Mouse (Mus musculus): ENCODE measurements around the gene Rpl19. TPM values are rescaled to one million over a fixed set of nuclear protein-coding genes. Genes with fewer than 3 reads are reported as not detected.

Rpl19 gene
- polyA plus RNA-seq, 1 experiment from 2014 or later, result 1,206 TPM

- H3K4me3 ChIP-seq, result peak overlapping the region; percentile 30
- DNase-seq (ENCODE audit: low spot score), result peak; percentile 88
- H3K27ac ChIP-seq (replicated peaks), result no peak overlapping the region
- no peaks in the 10 kb centered on the region for H3K27me3 ChIP-seq (replicated peaks; ENCODE audit: low read depth, poor library complexity, severe bottlenecking)
- peaks cover 4% of the 10 kb centered on the region for H3K4me1 ChIP-seq
- WGBS, result 21% methylated on average over 13 of the region's 13 CpGs
- H3K36me3 ChIP-seq (replicated peaks), result no peaks in the 10 kb centered on the region
- H3K9me3 ChIP-seq, result no peaks in the 10 kb centered on the region
Observed at GRCm38 (mm10) chr11:98075195-98075808, 48.8 kb downstream of the Rpl19 start.

- peaks cover 6% of the 10 kb centered on the region for H3K36me3 ChIP-seq (replicated peaks)
- H3K4me3 ChIP-seq, result no peak overlapping the region
- DNase-seq (ENCODE audit: low spot score), result no peak
- WGBS, result 82% methylated on average over 8 of the region's 8 CpGs
- H3K27ac ChIP-seq (replicated peaks), result no peak overlapping the region
- no peaks in the 10 kb centered on the region for H3K27me3 ChIP-seq (replicated peaks; ENCODE audit: low read depth, poor library complexity, severe bottlenecking)
- H3K4me1 ChIP-seq, result peaks cover 4% of the 10 kb centered on the region
- H3K9me3 ChIP-seq, result no peaks in the 10 kb centered on the region
Observed at GRCm38 (mm10) chr11:98077086-98077485, 50.6 kb downstream of the Rpl19 start.

Small RNA genes lying within 50 kb of the gene (microRNA-seq; reads per million reads assigned to microRNA genes)
- not detected for gene Gm27597

Other genes starting within 250 kb of the Rpl19 start
- gene Rpl23, start 244.3 kb upstream of the Rpl19 start, polyA plus RNA-seq (2016; fragmentation: Nextera tagmentation; extraction: Ambion mirVana), result 481 and 487 TPM in 2 replicates
- gene Lasp1, start 227.7 kb upstream of the Rpl19 start, polyA plus RNA-seq (2016; fragmentation: Nextera tagmentation; extraction: Ambion mirVana), result 90.5 and 98.7 TPM in 2 replicates
- 14.0 and 16.0 TPM in 2 replicates for gene B230217C12Rik, start 185.9 kb upstream of the Rpl19 start, polyA plus RNA-seq (2016; fragmentation: Nextera tagmentation; extraction: Ambion mirVana)
- gene Fbxo47, start 142.6 kb upstream of the Rpl19 start, polyA plus RNA-seq (2016; fragmentation: Nextera tagmentation; extraction: Ambion mirVana), result 0.42 and 0.67 TPM in 2 replicates
- 0.07 and 0.13 TPM in 2 replicates for gene Plxdc1, start 40.3 kb upstream of the Rpl19 start, polyA plus RNA-seq (2016; fragmentation: Nextera tagmentation; extraction: Ambion mirVana)
- gene Arl5c, start 30.5 kb upstream of the Rpl19 start, polyA plus RNA-seq (2016; fragmentation: Nextera tagmentation; extraction: Ambion mirVana), result 15.6 and 19.2 TPM in 2 replicates
- gene Cacnb1, start 3.7 kb upstream of the Rpl19 start, polyA plus RNA-seq (2016; fragmentation: Nextera tagmentation; extraction: Ambion mirVana), result 5.3 and 5.7 TPM in 2 replicates
- 0.25 and 0.47 TPM in 2 replicates for gene Stac2, start 26.8 kb downstream of the Rpl19 start, polyA plus RNA-seq (2016; fragmentation: Nextera tagmentation; extraction: Ambion mirVana)
- 23.0 and 26.7 TPM in 2 replicates for gene Fbxl20, start 123.7 kb downstream of the Rpl19 start, polyA plus RNA-seq (2016; fragmentation: Nextera tagmentation; extraction: Ambion mirVana)
- 83.3 and 85.4 TPM in 2 replicates for gene Med1, start 166.6 kb downstream of the Rpl19 start, polyA plus RNA-seq (2016; fragmentation: Nextera tagmentation; extraction: Ambion mirVana)
- 12.7 and 13.0 TPM in 2 replicates for gene Cdk12, start 176.3 kb downstream of the Rpl19 start, polyA plus RNA-seq (2016; fragmentation: Nextera tagmentation; extraction: Ambion mirVana)